Mouse (Mus musculus) olfactory bulb, adult 2 months (tissue): ENCODE measurements around the gene Atp8b3.

Experiments
- CTCF ChIP-seq: fragments of 200-500 bp; IDR thresholded peaks from 2 replicates; pipeline ENCODE4 v1.5.1; 2012; ENCODE audit warnings: low read depth, mild to moderate bottlenecking, low read length, moderate library complexity; ENCODE audit not compliant: insufficient read depth
- POLR2A ChIP-seq: fragments of 200-500 bp; IDR thresholded peaks from 2 replicates; pipeline ENCODE4 v1.6.1; 2012; ENCODE audit warnings: mild to moderate bottlenecking, low read depth, low read length, moderate library complexity; ENCODE audit not compliant: insufficient read depth

DNA sequence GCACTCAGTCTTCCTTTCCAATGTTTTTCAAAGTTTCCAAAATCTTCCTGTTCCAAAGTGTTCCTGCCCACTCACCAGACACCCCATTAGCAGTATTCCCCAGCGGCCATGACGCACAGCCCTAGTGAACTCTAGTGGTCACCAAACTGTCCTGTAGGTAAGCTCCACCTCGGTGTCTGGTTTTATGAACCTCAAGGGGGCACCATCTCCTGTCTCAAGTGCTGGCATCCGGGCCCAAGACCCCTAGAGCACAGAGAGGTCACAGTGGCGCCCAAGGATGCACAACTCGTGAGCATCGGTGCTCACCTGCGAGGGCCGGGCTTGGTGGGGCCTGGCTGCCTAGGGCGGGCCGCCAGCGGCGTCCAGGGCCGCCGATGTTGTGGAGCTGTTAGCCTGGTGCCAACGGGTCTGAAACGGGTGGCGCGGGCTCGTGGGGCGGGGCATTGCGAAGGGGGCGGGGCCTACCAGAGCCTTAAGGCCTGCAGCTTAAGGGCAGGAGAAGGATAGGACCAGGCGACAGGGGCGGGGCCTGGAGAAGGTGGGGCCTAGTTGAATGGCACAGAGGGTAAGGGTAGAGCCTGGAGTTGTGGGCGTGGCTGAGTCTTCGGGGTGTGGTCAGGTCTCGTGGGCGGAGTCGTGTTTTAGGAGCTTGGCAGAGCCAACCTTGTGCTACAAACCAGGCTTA lies at the start of gene Atp8b3:
- no peak for TF ChIP-seq CTCF
- TF ChIP-seq POLR2A: no peak
